Mouse (Mus musculus) MEL (cell line): ENCODE data around the gene Gm10197. TPM values are rescaled to one million over a fixed set of nuclear protein-coding genes. Genes with fewer than 3 reads are reported as not detected.

ENCODE experiments used
- DNase-seq: peaks from one replicate; pipeline ENCODE4 v3.0.0; 2011; ENCODE audit warnings: low read depth, low spot score
- H3K27ac ChIP-seq: 2 replicates; pipeline ENCODE4 v1.5.1; 2012; ENCODE audit warnings: low read depth, mild to moderate bottlenecking, control low read depth, low read length, moderate library complexity; ENCODE audit not compliant: control insufficient read depth
- H3K27me3 ChIP-seq, 2 experiments: fragments of 150-350 bp in 1 of 2; sonication (generic) in 1 of 2; 2 replicates each; pipeline ENCODE4 v1.6.1; 2012; ENCODE audit warnings: low read length in 2 of 2, mild to moderate bottlenecking in 2 of 2, improper control_type of control experiment in 1 of 2, moderate library complexity in 1 of 2; ENCODE audit not compliant: insufficient read depth in 2 of 2, control insufficient read depth in 1 of 2
- H3K36me3 ChIP-seq, 2 experiments: 2 replicates each; pipeline ENCODE4 v1.6.1; 2012 to 2014; ENCODE audit warnings: low read length in 2 of 2, improper control_type of control experiment in 1 of 2, inconsistent platforms in 1 of 2, mild to moderate bottlenecking in 1 of 2; ENCODE audit not compliant: insufficient read depth in 2 of 2, control insufficient read depth in 1 of 2
- H3K4me1 ChIP-seq, 2 experiments: fragments of 150-350 bp in 1 of 2; sonication (generic) in 1 of 2; 2 replicates each; pipeline ENCODE4 v1.6.1; 2012; ENCODE audit warnings: low read length in 2 of 2, improper control_type of control experiment in 1 of 2, mild to moderate bottlenecking in 1 of 2; ENCODE audit not compliant: insufficient read depth in 2 of 2, control insufficient read depth in 1 of 2
- H3K4me3 ChIP-seq, 2 experiments: fragments of 150-350 bp in 1 of 2; sonication (generic) in 1 of 2; 2 replicates each; pipeline ENCODE4 v1.5.1; 2012; ENCODE audit warnings: low read depth in 2 of 2, low read length in 2 of 2, mild to moderate bottlenecking in 2 of 2, moderate library complexity in 2 of 2, control low read depth in 1 of 2, improper control_type of control experiment in 1 of 2; ENCODE audit not compliant: control insufficient read depth in 1 of 2, insufficient read depth in 1 of 2
- H3K79me2 ChIP-seq: 2 replicates; pipeline ENCODE4 v1.6.1; 2012; ENCODE audit warnings: mild to moderate bottlenecking, low read length, moderate library complexity; ENCODE audit not compliant: control insufficient read depth, poor library complexity, insufficient read depth
- H3K9ac ChIP-seq: 2 replicates; pipeline ENCODE4 v1.6.1; 2012; ENCODE audit warnings: low read depth, mild to moderate bottlenecking, control low read depth, low read length, moderate library complexity; ENCODE audit not compliant: control insufficient read depth, poor library complexity, severe bottlenecking
- H3K9me3 ChIP-seq: fragments of 150-350 bp; sonication (generic); replicated peaks from 2 replicates; pipeline ENCODE4 v1.6.1; 2012; ENCODE audit warnings: mild to moderate bottlenecking, low read length, improper control_type of control experiment, moderate library complexity; ENCODE audit not compliant: insufficient read depth
- CHD2 ChIP-seq: IDR thresholded peaks from 2 replicates; pipeline ENCODE4 v1.6.1; 2011; ENCODE audit warnings: low read length, improper control_type of control experiment
- E2F4 ChIP-seq: IDR thresholded peaks from 2 replicates; pipeline ENCODE4 v1.6.1; 2011; ENCODE audit warnings: low read depth, low read length, improper control_type of control experiment, borderline replicate concordance
- ELF1 ChIP-seq: IDR thresholded peaks from 2 replicates; pipeline ENCODE4 v1.6.1; 2014; ENCODE audit warnings: low read depth, mild to moderate bottlenecking, inconsistent platforms, low read length, improper control_type of control experiment, moderate library complexity
- EP300 ChIP-seq, 2 experiments: IDR thresholded peaks; 2 replicates each; pipeline ENCODE4 v1.6.1; 2011; ENCODE audit warnings: improper control_type of control experiment in 2 of 2, low read length in 2 of 2, low read depth in 1 of 2, mild to moderate bottlenecking in 1 of 2
- ETS1 ChIP-seq: IDR thresholded peaks from 2 replicates; pipeline ENCODE4 v1.6.1; 2012; ENCODE audit warnings: low read depth, mild to moderate bottlenecking, inconsistent platforms, low read length, improper control_type of control experiment, moderate library complexity
- GABPA ChIP-seq: IDR thresholded peaks from 2 replicates; pipeline ENCODE4 v1.6.1; 2012; ENCODE audit warnings: low read depth, mild to moderate bottlenecking, inconsistent platforms, low read length, improper control_type of control experiment, moderate library complexity
- HCFC1 ChIP-seq: IDR thresholded peaks from 2 replicates; pipeline ENCODE4 v1.6.1; 2012; ENCODE audit warnings: low read depth, mild to moderate bottlenecking, inconsistent platforms, low read length, improper control_type of control experiment, moderate library complexity
- MAFK ChIP-seq: IDR thresholded peaks from 2 replicates; pipeline ENCODE4 v1.6.1; 2011; ENCODE audit warnings: low read depth, mild to moderate bottlenecking, low read length, improper control_type of control experiment, borderline replicate concordance
- MAZ ChIP-seq: IDR thresholded peaks from 2 replicates; pipeline ENCODE4 v1.6.1; 2012; ENCODE audit warnings: low read depth, mild to moderate bottlenecking, inconsistent platforms, low read length, improper control_type of control experiment
- MEF2A ChIP-seq: IDR thresholded peaks from 2 replicates; pipeline ENCODE4 v1.6.1; 2014; ENCODE audit warnings: low read depth, mild to moderate bottlenecking, inconsistent platforms, low read length, improper control_type of control experiment; ENCODE audit not compliant: poor library complexity, insufficient replicate concordance, severe bottlenecking; ENCODE audit errors: extremely low read depth
- MXI1 ChIP-seq: IDR thresholded peaks from 2 replicates; pipeline ENCODE4 v1.6.1; 2011; ENCODE audit warnings: mild to moderate bottlenecking, low read depth, low read length, improper control_type of control experiment
- NRF1 ChIP-seq: IDR thresholded peaks from 2 replicates; pipeline ENCODE4 v1.6.1; 2014; ENCODE audit warnings: low read depth, mild to moderate bottlenecking, inconsistent platforms, low read length, improper control_type of control experiment, moderate library complexity; ENCODE audit not compliant: poor library complexity, insufficient read depth, severe bottlenecking
- POLR2A ChIP-seq, 2 experiments: IDR thresholded peaks; 2 replicates each; pipeline ENCODE4 v1.6.1; 2011 to 2012; ENCODE audit warnings: low read length in 2 of 2, mild to moderate bottlenecking in 2 of 2, control low read depth in 1 of 2, improper control_type of control experiment in 1 of 2, low read depth in 1 of 2, moderate library complexity in 1 of 2; ENCODE audit not compliant: control insufficient read depth in 1 of 2, insufficient read depth in 1 of 2, poor library complexity in 1 of 2
- POLR2AphosphoS5 ChIP-seq: IDR thresholded peaks from 2 replicates; pipeline ENCODE4 v1.6.1; 2012; ENCODE audit warnings: low read depth, borderline replicate concordance, mild to moderate bottlenecking, inconsistent platforms, low read length, moderate library complexity, mixed read lengths
- RAD21 ChIP-seq: IDR thresholded peaks from 2 replicates; pipeline ENCODE4 v1.6.1; 2011; ENCODE audit warnings: mild to moderate bottlenecking, low read depth, low read length, improper control_type of control experiment
- RCOR1 ChIP-seq: IDR thresholded peaks from 2 replicates; pipeline ENCODE4 v1.6.1; 2012; ENCODE audit warnings: low read depth, mild to moderate bottlenecking, inconsistent platforms, low read length, improper control_type of control experiment
- SIN3A ChIP-seq: IDR thresholded peaks from 2 replicates; pipeline ENCODE4 v1.6.1; 2012; ENCODE audit warnings: low read length, improper control_type of control experiment, inconsistent platforms
- SMC3 ChIP-seq: IDR thresholded peaks from 2 replicates; pipeline ENCODE4 v1.6.1; 2011; ENCODE audit warnings: low read depth, low read length, improper control_type of control experiment
- TBP ChIP-seq: IDR thresholded peaks from 2 replicates; pipeline ENCODE4 v1.8.0; 2011; ENCODE audit warnings: low read depth, low read length, improper control_type of control experiment
- ZC3H11A ChIP-seq: IDR thresholded peaks from 2 replicates; pipeline ENCODE4 v1.6.1; 2012; ENCODE audit warnings: low read depth, mild to moderate bottlenecking, inconsistent platforms, low read length, improper control_type of control experiment
- ZKSCAN1 ChIP-seq: IDR thresholded peaks from 2 replicates; pipeline ENCODE4 v1.6.1; 2012; ENCODE audit warnings: low read depth, mild to moderate bottlenecking, inconsistent platforms, low read length, improper control_type of control experiment, moderate library complexity
- ZMIZ1 ChIP-seq: IDR thresholded peaks from 2 replicates; pipeline ENCODE4 v1.6.1; 2012; ENCODE audit warnings: low read depth, mild to moderate bottlenecking, inconsistent platforms, low read length, improper control_type of control experiment, moderate library complexity
- ZNF384 ChIP-seq: IDR thresholded peaks from 2 replicates; pipeline ENCODE4 v1.6.1; 2012; ENCODE audit warnings: low read depth, mild to moderate bottlenecking, inconsistent platforms, low read length, improper control_type of control experiment
- polyA plus RNA-seq, 2 experiments: library from polyadenylated mRNA; stranded (reverse) in 1 of 2; unstranded in 1 of 2; fragments of >175 nt in 1 of 2; fragments of >200 nt in 1 of 2; gene quantifications; 2 replicates each; pipeline versions ENCODE4 v1.2.1 to v1.2.4; 2012; ENCODE audit warnings: low replicate concordance in 2 of 2, low read depth in 1 of 2; ENCODE audit not compliant: insufficient read length in 2 of 2, insufficient read depth in 1 of 2, missing spikeins in 1 of 2
- total RNA-seq: library from RNA; depleted of rRNA; stranded (reverse); fragments of 300-350 nt; gene quantifications from 2 replicates; pipeline ENCODE4 v1.2.3, GENCODE M21; 2012

Gene Gm10197
- total and polyA plus RNA-seq, 3 experiments: 5.4 to 53.0 TPM; not detected in 1

GRCm38 (mm10) chr19:53391787-53392186 lies 20.2 kb upstream of the Gm10197 start:
- peaks cover 5 to 25% of the 10 kb centered on the region in 2 experiments for H3K4me1 ChIP-seq
- DNase-seq: peak; percentile 63

GRCm38 (mm10) chr19:53391386-53391785 lies 19.8 kb upstream of the Gm10197 start:
- TF ChIP-seq NRF1 (no peak), CHD2 (no peak), GABPA (no peak), MAZ (no peak), ZKSCAN1 (no peak), ZC3H11A (no peak)
- peak; percentile 64 for DNase-seq

More at GRCm38 (mm10) chr19:53391787-53392186, 20.2 kb upstream of the Gm10197 start:
- Histone ChIP-seq H3K9me3 (no peaks in the 10 kb centered on the region), H3K36me3 (peaks cover 20 to 38% of the 10 kb centered on the region in 2 experiments), H3K4me3 (peak overlapping the region; percentile 67 to 89), H3K27ac (peak overlapping the region; percentile 90), H3K27me3 (no peaks in the 10 kb centered on the region), H3K79me2 (peaks cover 35% of the 10 kb centered on the region), H3K9ac (peak overlapping the region; percentile 90)
- no peak for TF ChIP-seq CHD2
- no peak for TF ChIP-seq EP300 (IDR thresholded peaks at IDR 0.05; ENCODE audit: low read depth in 1 of 2, low read length in 2 of 2)
- no peak for TF ChIP-seq ZKSCAN1
- no peak for TF ChIP-seq RAD21
- no peak for TF ChIP-seq ELF1
- TF ChIP-seq MAFK: no peak
- TF ChIP-seq RCOR1: no peak
- TF ChIP-seq POLR2A (IDR thresholded peaks at IDR 0.05; ENCODE audit: control insufficient read depth in 1 of 2, insufficient read depth in 1 of 2, low read depth in 1 of 2, low read length in 2 of 2, poor library complexity in 1 of 2): no peak
- no peak for TF ChIP-seq MXI1

GRCm38 (mm10) chr19:53390495-53391007 lies 19.0 kb upstream of the Gm10197 start, which contains the start of gene Smndc1:
Gene Smndc1 (minus strand): TSS chr19:53390578.
- H3K27ac ChIP-seq: peak within 1 kb of the TSS; percentile 90
- peak within 1 kb of the TSS; percentile 93 to 97 for H3K4me3 ChIP-seq
- no peaks in the 10 kb centered on the region for H3K27me3 ChIP-seq
- peak; percentile 100 for DNase-seq
- peaks cover 5 to 25% of the 10 kb centered on the region in 2 experiments for H3K4me1 ChIP-seq
- H3K79me2 ChIP-seq: peaks cover 41% of the 10 kb centered on the region
- peaks cover 32 to 47% of the 10 kb centered on the region in 2 experiments for H3K36me3 ChIP-seq
- no peaks in the 10 kb centered on the region for H3K9me3 ChIP-seq
- peak within 1 kb of the TSS; percentile 99 for H3K9ac ChIP-seq
- TF ChIP-seq NRF1 (0 out of 2 replicates have a peak, but pooled peaks have one; percentile 16), MEF2A (no peak), SIN3A (peak; percentile 96), SMC3 (no peak), ZKSCAN1 (no peak), POLR2A (IDR thresholded peaks at IDR 0.05; ENCODE audit: control insufficient read depth in 1 of 2, insufficient read depth in 1 of 2, low read depth in 1 of 2, low read length in 2 of 2, poor library complexity in 1 of 2) (peak; percentile 98), ZNF384 (no peak), MXI1 (peak; percentile 91), TBP (peak; percentile 92), ETS1 (peak; percentile 83), HCFC1 (peak; percentile 99), CHD2 (peak; percentile 97), ZC3H11A (no peak), E2F4 (no peak), MAZ (peak; percentile 71; the same call in 1 of the 2 replicates), POLR2AphosphoS5 (peak; percentile 34; the same call in 1 of the 2 replicates), ZMIZ1 (peak; percentile 84)

More at GRCm38 (mm10) chr19:53391386-53391785, 19.8 kb upstream of the Gm10197 start:
- Histone ChIP-seq H3K27ac (peak overlapping the region; percentile 90), H3K36me3 (peaks cover 24 to 39% of the 10 kb centered on the region in 2 experiments), H3K27me3 (no peaks in the 10 kb centered on the region), H3K79me2 (peaks cover 37% of the 10 kb centered on the region), H3K9me3 (no peaks in the 10 kb centered on the region), H3K9ac (peak overlapping the region; percentile 90), H3K4me3 (peak overlapping the region; percentile 67 to 89), H3K4me1 (peaks cover 5 to 25% of the 10 kb centered on the region in 2 experiments)
